In genomic region chr4:21878776-21879175, GRCm38 (mm10) we compare ENCODE assay signal across 8 mouse cellular contexts. TPM values are rescaled to one million over a fixed set of nuclear protein-coding genes. Genes with fewer than 3 reads are reported as not detected.
DNase-seq lines count a peak whose midpoint lies in the region; ATAC-seq and TF ChIP-seq lines count a peak whose summit lies in the region.

No protein-coding gene starts in this region.

- TF ChIP-seq CTCF in spleen, adult 2 months (IDR thresholded peaks at IDR 0.05; ENCODE audit: extremely low read depth, insufficient read depth, insufficient read length, insufficient replicate concordance): no peak

- peaks cover 7% of the 10 kb centered on the region for H3K36me3 ChIP-seq in spleen, adult 2 months (ENCODE audit: control insufficient read depth, insufficient read depth, low read length)
- peaks cover 29% of the 10 kb centered on the region for H3K36me3 ChIP-seq in liver, embryonic 13.5 days

- no peak for TF ChIP-seq POLR2A in spleen, adult 2 months (IDR thresholded peaks at IDR 0.05; ENCODE audit: low read depth, low read length)

- H3K27ac ChIP-seq in spleen, adult 2 months (ENCODE audit: insufficient read depth, low read length): no peak overlapping the region
- no peak overlapping the region for H3K27ac ChIP-seq in liver, embryonic 13.5 days

- H3K4me1 ChIP-seq in spleen, adult 2 months (ENCODE audit: control insufficient read depth, insufficient read depth, insufficient read length): no peaks in the 10 kb centered on the region
- H3K4me1 ChIP-seq in liver, embryonic 13.5 days (replicated peaks): peaks cover 33% of the 10 kb centered on the region

- 29% methylated on average over 6 of the region's 6 CpGs for WGBS in spleen, adult 2 months
- 24% methylated on average over 6 of the region's 6 CpGs for WGBS in liver, embryonic 13.5 days (ENCODE audit: insufficient replicate concordance)

- H3K27me3 ChIP-seq in spleen, adult 2 months (ENCODE audit: control insufficient read depth, insufficient read depth, low read length): no peaks in the 10 kb centered on the region
- no peaks in the 10 kb centered on the region for H3K27me3 ChIP-seq in liver, embryonic 13.5 days

- ATAC-seq in liver, embryonic 13.5 days (ENCODE audit: low read depth): no peak
- no peak for ATAC-seq in cerebellum, adult (ENCODE audit: insufficient number of reproducible peaks, low FRiP score, low TSS enrichment)

- H3K4me2 ChIP-seq in liver, embryonic 13.5 days: peak overlapping the region; percentile 76

- no peaks in the 10 kb centered on the region for H3K9me3 ChIP-seq in liver, embryonic 13.5 days (replicated peaks)

- DNase-seq in embryo, embryonic 10.5 days (ENCODE audit: low spot score): peak; percentile 20
- no peak for DNase-seq in embryo, embryonic 10 days (ENCODE audit: low spot score)
- DNase-seq in spleen, adult 2 months (ENCODE audit: low read depth in 1 of 2, low spot score in 2 of 2): no peak
- DNase-seq in spleen, postnatal 36 days (ENCODE audit: low spot score in 2 of 2): no peak
- DNase-seq in liver, embryonic 13.5 days: no peak
- no peak for DNase-seq in right cerebral cortex, postnatal 14 days
- no peak for DNase-seq in urinary bladder, adult 18-20 months (ENCODE audit: low spot score in 2 of 2)

- H3K9ac ChIP-seq in liver, embryonic 13.5 days: peak overlapping the region; percentile 77; the same call in 1 of the 2 replicates

- peak overlapping the region; percentile 14; the same call in 1 of the 2 replicates for H3K4me3 ChIP-seq in spleen, adult 2 months (ENCODE audit: extremely low read depth, insufficient read depth, insufficient read length)
- H3K4me3 ChIP-seq in liver, embryonic 13.5 days (replicated peaks): peak overlapping the region; percentile 78

RNA-seq across cellular contexts. Expression of gene Coq3, which starts 0.7 kb away (rescaled TPM):
- 0.65 and 0.76 TPM in 2 replicates for polyA plus RNA-seq in spleen, adult 2 months (2012; rRNA removed)
- polyA plus RNA-seq in liver, embryonic 13.5 days (2015; fragmentation: Nextera tagmentation; extraction: Ambion mirVana): 11.8 and 12.8 TPM in 2 replicates

RNA-seq across cellular contexts. Expression of gene Pnisr, which starts 31.4 kb away (rescaled TPM):
- 35.9 and 38.6 TPM in 2 replicates for polyA plus RNA-seq in spleen, adult 2 months (2012; rRNA removed)
- 36.4 and 47.4 TPM in 2 replicates for polyA plus RNA-seq in liver, embryonic 13.5 days (2015; fragmentation: Nextera tagmentation; extraction: Ambion mirVana)

RNA-seq across cellular contexts. Expression of gene Faxc, which starts 52.4 kb away (rescaled TPM):
- polyA plus RNA-seq in spleen, adult 2 months (2012; rRNA removed): 0.08 and 0.13 TPM in 2 replicates
- polyA plus RNA-seq in liver, embryonic 13.5 days (2015; fragmentation: Nextera tagmentation; extraction: Ambion mirVana): 0.06 and 0.10 TPM in 2 replicates
